Mouse (Mus musculus): ENCODE measurements at regions not wholly inside any gene's neighbourhood (a gene's known extent, or its start where the extent isn't known, plus 50 kb on each side); places are given as distances from the start of the nearest gene placed in this dataset.

- H3K27ac ChIP-seq (replicated peaks; ENCODE audit: low read depth, low read length): no peak overlapping the region
- H3K4me1 ChIP-seq (ENCODE audit: control insufficient read depth, insufficient read depth, low read length): no peaks in the 10 kb centered on the region
- H3K4me3 ChIP-seq (replicated peaks; ENCODE audit: low read depth, low read length): no peak overlapping the region
- DNase-seq (no peak), ATAC-seq (ENCODE audit: low FRiP score, low TSS enrichment) (no peak)
- H3K9ac ChIP-seq (replicated peaks; ENCODE audit: low read length): no peak overlapping the region
- no peaks in the 10 kb centered on the region for H3K36me3 ChIP-seq (ENCODE audit: control insufficient read depth, insufficient read depth, low read length)
- H3K27me3 ChIP-seq (ENCODE audit: control insufficient read depth, insufficient read depth, low read length): no peaks in the 10 kb centered on the region
- 90% methylated on average over 5 of the region's 5 CpGs for WGBS
- no peaks in the 10 kb centered on the region for H3K9me3 ChIP-seq (ENCODE audit: control insufficient read depth, low read length)
- no peak overlapping the region for H3K4me2 ChIP-seq (ENCODE audit: low read length)
These were observed 123.7 kb downstream of the Snx18 start for GRCm38 (mm10) chr13:113494688-113495087.

- no peaks in the 10 kb centered on the region for H3K36me3 ChIP-seq (ENCODE audit: control insufficient read depth, insufficient read depth, low read length)
- H3K9me3 ChIP-seq (ENCODE audit: control insufficient read depth, low read length): no peaks in the 10 kb centered on the region
- H3K4me1 ChIP-seq (ENCODE audit: control insufficient read depth, insufficient read depth, low read length): no peaks in the 10 kb centered on the region
- 90% methylated on average over 6 of the region's 6 CpGs for WGBS
- no peak for DNase-seq
- no peak overlapping the region for H3K9ac ChIP-seq (replicated peaks; ENCODE audit: low read length)
- no peak for ATAC-seq (ENCODE audit: low FRiP score, low TSS enrichment)
- no peak overlapping the region for H3K4me2 ChIP-seq (ENCODE audit: low read length)
- H3K4me3 ChIP-seq (replicated peaks; ENCODE audit: low read depth, low read length): no peak overlapping the region
- H3K27me3 ChIP-seq (ENCODE audit: control insufficient read depth, insufficient read depth, low read length): no peaks in the 10 kb centered on the region
- H3K27ac ChIP-seq (replicated peaks; ENCODE audit: low read depth, low read length): no peak overlapping the region
These were observed 128.2 kb downstream of the Snx18 start for GRCm38 (mm10) chr13:113489951-113490822.

GRCm38 (mm10) chr13:113486368-113486955 is 131.9 kb downstream of the Snx18 start:
- 87% methylated on average over 6 of the region's 6 CpGs for WGBS

GRCm38 (mm10) chr13:113485511-113485910 is 132.9 kb downstream of the Snx18 start:
- Histone ChIP-seq H3K36me3 (ENCODE audit: control insufficient read depth, insufficient read depth, low read length) (no peaks in the 10 kb centered on the region), H3K4me3 (replicated peaks; ENCODE audit: low read depth, low read length) (no peak overlapping the region), H3K9ac (replicated peaks; ENCODE audit: low read length) (no peak overlapping the region), H3K27ac (replicated peaks; ENCODE audit: low read depth, low read length) (no peak overlapping the region), H3K4me2 (ENCODE audit: low read length) (no peak overlapping the region), H3K9me3 (ENCODE audit: control insufficient read depth, low read length) (no peaks in the 10 kb centered on the region), H3K27me3 (ENCODE audit: control insufficient read depth, insufficient read depth, low read length) (no peaks in the 10 kb centered on the region), H3K4me1 (ENCODE audit: control insufficient read depth, insufficient read depth, low read length) (no peaks in the 10 kb centered on the region)
- DNase-seq (no peak), ATAC-seq (ENCODE audit: low FRiP score, low TSS enrichment) (no peak)
- 97% methylated on average over 7 of the region's 7 CpGs for WGBS

More at GRCm38 (mm10) chr13:113486368-113486955, 131.9 kb downstream of the Snx18 start:
- Histone ChIP-seq H3K4me3 (replicated peaks; ENCODE audit: low read depth, low read length) (no peak overlapping the region), H3K27me3 (ENCODE audit: control insufficient read depth, insufficient read depth, low read length) (no peaks in the 10 kb centered on the region), H3K36me3 (ENCODE audit: control insufficient read depth, insufficient read depth, low read length) (no peaks in the 10 kb centered on the region), H3K4me1 (ENCODE audit: control insufficient read depth, insufficient read depth, low read length) (no peaks in the 10 kb centered on the region), H3K9ac (replicated peaks; ENCODE audit: low read length) (no peak overlapping the region), H3K4me2 (ENCODE audit: low read length) (no peak overlapping the region), H3K9me3 (ENCODE audit: control insufficient read depth, low read length) (no peaks in the 10 kb centered on the region), H3K27ac (replicated peaks; ENCODE audit: low read depth, low read length) (no peak overlapping the region)
- ATAC-seq (ENCODE audit: low FRiP score, low TSS enrichment) (no peak), DNase-seq (no peak)

- WGBS: 91% methylated on average over 10 of the region's 10 CpGs
- H3K27ac ChIP-seq (replicated peaks; ENCODE audit: low read depth, low read length): no peak overlapping the region
- no peak for ATAC-seq (ENCODE audit: low FRiP score, low TSS enrichment)
These were observed 134.1 kb downstream of the Snx18 start for GRCm38 (mm10) chr13:113484159-113484762.

GRCm38 (mm10) chr13:113482911-113483310 is 135.5 kb downstream of the Snx18 start:
- Histone ChIP-seq H3K4me2 (ENCODE audit: low read length) (no peak overlapping the region), H3K36me3 (ENCODE audit: control insufficient read depth, insufficient read depth, low read length) (no peaks in the 10 kb centered on the region), H3K27me3 (ENCODE audit: control insufficient read depth, insufficient read depth, low read length) (no peaks in the 10 kb centered on the region), H3K27ac (replicated peaks; ENCODE audit: low read depth, low read length) (no peak overlapping the region), H3K9ac (replicated peaks; ENCODE audit: low read length) (no peak overlapping the region), H3K4me1 (ENCODE audit: control insufficient read depth, insufficient read depth, low read length) (no peaks in the 10 kb centered on the region), H3K4me3 (replicated peaks; ENCODE audit: low read depth, low read length) (no peak overlapping the region), H3K9me3 (ENCODE audit: control insufficient read depth, low read length) (no peaks in the 10 kb centered on the region)
- WGBS: 74% methylated on average over 1 of the region's 1 CpGs
- ATAC-seq (ENCODE audit: low FRiP score, low TSS enrichment): no peak
- DNase-seq: no peak

More at GRCm38 (mm10) chr13:113484159-113484762, 134.1 kb downstream of the Snx18 start:
- no peaks in the 10 kb centered on the region for H3K36me3 ChIP-seq (ENCODE audit: control insufficient read depth, insufficient read depth, low read length)
- H3K4me1 ChIP-seq (ENCODE audit: control insufficient read depth, insufficient read depth, low read length): no peaks in the 10 kb centered on the region
- no peaks in the 10 kb centered on the region for H3K9me3 ChIP-seq (ENCODE audit: control insufficient read depth, low read length)
- no peak for DNase-seq
- no peak overlapping the region for H3K4me3 ChIP-seq (replicated peaks; ENCODE audit: low read depth, low read length)
- no peak overlapping the region for H3K9ac ChIP-seq (replicated peaks; ENCODE audit: low read length)
- no peaks in the 10 kb centered on the region for H3K27me3 ChIP-seq (ENCODE audit: control insufficient read depth, insufficient read depth, low read length)
- H3K4me2 ChIP-seq (ENCODE audit: low read length): no peak overlapping the region

GRCm38 (mm10) chr13:113477901-113478510 is 140.4 kb downstream of the Snx18 start:
- Histone ChIP-seq H3K4me2 (ENCODE audit: low read length) (no peak overlapping the region), H3K4me3 (replicated peaks; ENCODE audit: low read depth, low read length) (no peak overlapping the region), H3K9ac (replicated peaks; ENCODE audit: low read length) (no peak overlapping the region), H3K4me1 (ENCODE audit: control insufficient read depth, insufficient read depth, low read length) (no peaks in the 10 kb centered on the region), H3K27me3 (ENCODE audit: control insufficient read depth, insufficient read depth, low read length) (no peaks in the 10 kb centered on the region), H3K27ac (replicated peaks; ENCODE audit: low read depth, low read length) (no peak overlapping the region), H3K9me3 (ENCODE audit: control insufficient read depth, low read length) (no peaks in the 10 kb centered on the region), H3K36me3 (ENCODE audit: control insufficient read depth, insufficient read depth, low read length) (no peaks in the 10 kb centered on the region)
- ATAC-seq (ENCODE audit: low FRiP score, low TSS enrichment) (no peak), DNase-seq (no peak)
- 78% methylated on average over 5 of the region's 5 CpGs for WGBS

GRCm38 (mm10) chr13:113470822-113471557 is 147.4 kb downstream of the Snx18 start:
- Histone ChIP-seq H3K4me3 (replicated peaks; ENCODE audit: low read depth, low read length) (no peak overlapping the region), H3K27ac (replicated peaks; ENCODE audit: low read depth, low read length) (no peak overlapping the region), H3K9me3 (ENCODE audit: control insufficient read depth, low read length) (no peaks in the 10 kb centered on the region), H3K9ac (replicated peaks; ENCODE audit: low read length) (no peak overlapping the region), H3K36me3 (ENCODE audit: control insufficient read depth, insufficient read depth, low read length) (no peaks in the 10 kb centered on the region), H3K27me3 (ENCODE audit: control insufficient read depth, insufficient read depth, low read length) (no peaks in the 10 kb centered on the region), H3K4me2 (ENCODE audit: low read length) (no peak overlapping the region), H3K4me1 (ENCODE audit: control insufficient read depth, insufficient read depth, low read length) (no peaks in the 10 kb centered on the region)
- no peak for ATAC-seq (ENCODE audit: low FRiP score, low TSS enrichment)
- DNase-seq: no peak
- whole genome bisulfite sequencing: 83% methylated on average over 7 of the region's 7 CpGs

Measured in midbrain, embryonic 14.5 days (tissue).